Mouse (Mus musculus) forebrain, embryonic 10.5 days (tissue): ENCODE results near the gene Rsph3a. TPM values are rescaled to one million over a fixed set of nuclear protein-coding genes. Genes with fewer than 3 reads are reported as not detected.
"Not testable (repeated sequence)": the region's sequence is repeated elsewhere in the genome, so short reads cannot be mapped to it uniquely, and the experiment has no call there.

Experiments
- DNase-seq: peaks from one replicate; pipeline ENCODE4 v3.0.0-alpha.2; 2017; ENCODE audit warnings: low spot score; ENCODE audit errors: extremely low spot score
- H3K27ac ChIP-seq: fragments of 300-500 bp; sonication (generic); 2 replicates; pipeline ENCODE4 v1.5.1; 2016; ENCODE audit warnings: mild to moderate bottlenecking
- H3K27me3 ChIP-seq: fragments of 300-500 bp; sonication (generic); 2 replicates; pipeline ENCODE4 v1.6.1; 2016; ENCODE audit warnings: mild to moderate bottlenecking; ENCODE audit not compliant: poor library complexity, severe bottlenecking
- H3K36me3 ChIP-seq: fragments of 300-500 bp; sonication (generic); replicated peaks from 2 replicates; pipeline ENCODE4 v1.6.1; 2016; ENCODE audit warnings: mild to moderate bottlenecking, moderate library complexity
- H3K4me1 ChIP-seq: fragments of 300-500 bp; sonication (generic); 2 replicates; pipeline ENCODE4 v1.6.1; 2016
- H3K4me3 ChIP-seq: fragments of 300-500 bp; sonication (generic); 2 replicates; pipeline ENCODE4 v1.5.1; 2016; ENCODE audit warnings: mild to moderate bottlenecking, moderate library complexity
- H3K9me3 ChIP-seq: fragments of 300-500 bp; sonication (generic); 2 replicates; pipeline ENCODE4 v1.6.1; 2016; ENCODE audit warnings: mild to moderate bottlenecking, moderate library complexity
- WGBS: fragments of 180-500 bp; shearing (Covaris S2); methylation state at CpG from one replicate; pipeline ENCODE4 v1.1.7; 2016; 5-methylcytosine and 5-hydroxymethylcytosine counted together
- polyA plus RNA-seq: library from polyadenylated mRNA; unstranded; fragments of >200 nt; fragmentation: Nextera tagmentation; extraction: Ambion mirVana; gene quantifications from 2 replicates; pipeline ENCODE4 v1.2.1, GENCODE M21; 2016

Gene Rsph3a
- polyA plus RNA-seq, 1 experiment from 2014 or later: 59.7 TPM

- Histone ChIP-seq H3K9me3 (no peaks in the 10 kb centered on the region), H3K27me3 (no peaks in the 10 kb centered on the region), H3K36me3 (no peaks in the 10 kb centered on the region), H3K4me1 (peaks cover under 1% of the 10 kb centered on the region), H3K27ac (no peak overlapping the region), H3K4me3 (no peak overlapping the region)
- no peak for DNase-seq
- WGBS: 77% methylated on average over 8 of the region's 8 CpGs
Observed at GRCm38 (mm10) chr17:7939640-7940039, 5.8 kb upstream of the Rsph3a start.

- H3K9me3 ChIP-seq, H3K27me3 ChIP-seq, DNase-seq, H3K4me1 ChIP-seq, H3K36me3 ChIP-seq: not testable (repeated sequence)
- Histone ChIP-seq H3K27ac (peak overlapping the region; percentile 88), H3K4me3 (peak overlapping the region; percentile 60)
- under 1% methylated on average over 20 of the region's 27 CpGs for WGBS
Observed at GRCm38 (mm10) chr17:7946053-7946627, 726 bp downstream of the Rsph3a start.

GRCm38 (mm10) chr17:7951333-7951732 is 5.9 kb downstream of the Rsph3a start:
- not testable (repeated sequence) for H3K27me3 ChIP-seq, DNase-seq, H3K9me3 ChIP-seq, H3K27ac ChIP-seq, H3K4me1 ChIP-seq, H3K4me3 ChIP-seq
- H3K36me3 ChIP-seq: peaks cover 16% of the 10 kb centered on the region
- WGBS: no CpG with 5 or more reads among the region's 4 CpGs

DNA sequence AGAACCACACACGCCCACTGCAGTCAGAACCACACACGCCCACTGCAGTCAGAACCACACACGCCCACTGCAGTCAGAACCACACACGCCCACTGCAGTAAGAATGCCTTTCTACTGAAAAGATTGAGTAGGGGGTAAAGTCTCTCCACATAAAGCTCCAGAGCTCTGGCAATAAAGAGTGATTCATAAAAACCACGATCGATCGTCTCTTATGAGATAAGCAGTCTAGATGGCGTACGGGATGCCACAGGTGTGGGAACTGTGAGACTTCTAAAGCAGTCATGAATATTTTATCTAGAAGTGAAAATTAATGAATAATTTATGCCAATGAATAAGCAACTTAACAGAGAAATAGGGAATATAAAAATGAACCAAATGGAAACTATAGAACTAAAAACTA is 11.8 kb downstream of the Rsph3a start:
- not testable (repeated sequence) for H3K4me1 ChIP-seq, H3K27me3 ChIP-seq, H3K27ac ChIP-seq, DNase-seq, H3K4me3 ChIP-seq, H3K9me3 ChIP-seq
- WGBS: 96% methylated on average over 9 of the region's 9 CpGs
- peaks cover 17% of the 10 kb centered on the region for H3K36me3 ChIP-seq

- not testable (repeated sequence) for H3K27ac ChIP-seq, H3K9me3 ChIP-seq, H3K27me3 ChIP-seq, DNase-seq, H3K4me3 ChIP-seq, H3K36me3 ChIP-seq, H3K4me1 ChIP-seq
- WGBS: 84% methylated on average over 4 of the region's 4 CpGs
Observed at GRCm38 (mm10) chr17:7963333-7963732, 17.9 kb downstream of the Rsph3a start.

DNA sequence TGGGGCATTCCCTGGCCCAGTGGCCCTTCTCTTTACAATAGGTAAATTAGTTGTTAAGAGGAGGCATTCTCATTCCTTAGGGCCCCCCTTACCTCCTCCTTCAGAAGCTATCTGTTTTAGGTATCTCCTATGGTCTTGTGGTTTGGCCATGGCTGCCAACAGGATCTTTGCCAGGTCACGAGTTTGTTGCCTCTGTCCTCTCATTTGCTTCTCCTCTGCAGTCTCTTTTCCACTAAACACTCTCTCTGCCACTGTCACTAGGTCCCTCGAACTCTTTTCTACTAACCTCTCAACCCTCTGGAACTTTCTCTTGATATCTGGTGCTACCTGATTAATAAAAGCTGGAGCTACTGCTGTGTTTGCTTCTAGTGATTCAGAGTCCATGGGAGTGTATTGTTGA is 19.0 kb downstream of the Rsph3a start:
- not testable (repeated sequence) for DNase-seq, H3K27ac ChIP-seq, H3K27me3 ChIP-seq, H3K4me1 ChIP-seq, H3K9me3 ChIP-seq, H3K4me3 ChIP-seq, H3K36me3 ChIP-seq
- 92% methylated on average over 2 of the region's 2 CpGs for WGBS

GRCm38 (mm10) chr17:7968490-7968889 is 23.1 kb downstream of the Rsph3a start:
- not testable (repeated sequence) for H3K4me1 ChIP-seq, H3K4me3 ChIP-seq, DNase-seq, H3K36me3 ChIP-seq, H3K9me3 ChIP-seq, H3K27me3 ChIP-seq, H3K27ac ChIP-seq
- WGBS: 94% methylated on average over 4 of the region's 5 CpGs

DNA sequence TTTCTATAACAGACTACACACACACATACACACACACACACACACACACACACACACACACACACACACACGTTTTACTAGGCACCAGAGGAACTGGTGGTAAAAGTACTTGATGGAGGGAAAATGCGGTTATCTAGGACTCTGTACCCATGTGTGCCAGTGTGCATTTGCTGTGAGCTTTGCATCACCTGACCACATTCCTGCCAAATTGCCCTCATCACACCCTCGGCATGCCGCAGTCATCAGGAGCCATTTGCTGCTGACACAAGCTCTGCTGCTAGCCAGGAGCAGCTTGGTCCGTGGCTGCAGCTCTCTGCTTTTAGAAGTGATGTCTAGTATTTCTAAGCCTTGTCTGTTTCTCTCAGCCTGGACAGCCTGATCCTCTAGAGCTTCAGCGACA is 24.4 kb downstream of the Rsph3a start:
- WGBS: 83% methylated on average over 2 of the region's 6 CpGs

GRCm38 (mm10) chr17:7983484-7983883 is 38.1 kb downstream of the Rsph3a start:
- not testable (repeated sequence) for H3K27me3 ChIP-seq, H3K4me3 ChIP-seq, H3K27ac ChIP-seq, DNase-seq, H3K4me1 ChIP-seq, H3K36me3 ChIP-seq, H3K9me3 ChIP-seq
- 87% methylated on average over 1 of the region's 2 CpGs for WGBS

More for the DNA sequence above, 24.4 kb downstream of the Rsph3a start:
- not testable (repeated sequence) for H3K9me3 ChIP-seq, DNase-seq, H3K4me3 ChIP-seq, H3K36me3 ChIP-seq, H3K27ac ChIP-seq, H3K27me3 ChIP-seq, H3K4me1 ChIP-seq

GRCm38 (mm10) chr17:7985597-7985996 is 40.2 kb downstream of the Rsph3a start:
- H3K27me3 ChIP-seq: not testable (repeated sequence)

GRCm38 (mm10) chr17:7987038-7987437 is 41.6 kb downstream of the Rsph3a start:
- H3K27ac ChIP-seq, H3K27me3 ChIP-seq, H3K9me3 ChIP-seq, H3K36me3 ChIP-seq, DNase-seq, H3K4me3 ChIP-seq, H3K4me1 ChIP-seq: not testable (repeated sequence)
- whole genome bisulfite sequencing: 90% methylated on average over 7 of the region's 7 CpGs

More at GRCm38 (mm10) chr17:7985597-7985996, 40.2 kb downstream of the Rsph3a start:
- H3K4me1 ChIP-seq, H3K36me3 ChIP-seq, H3K4me3 ChIP-seq, DNase-seq, H3K27ac ChIP-seq, H3K9me3 ChIP-seq: not testable (repeated sequence)
- 73% methylated on average over 4 of the region's 4 CpGs for WGBS

DNA sequence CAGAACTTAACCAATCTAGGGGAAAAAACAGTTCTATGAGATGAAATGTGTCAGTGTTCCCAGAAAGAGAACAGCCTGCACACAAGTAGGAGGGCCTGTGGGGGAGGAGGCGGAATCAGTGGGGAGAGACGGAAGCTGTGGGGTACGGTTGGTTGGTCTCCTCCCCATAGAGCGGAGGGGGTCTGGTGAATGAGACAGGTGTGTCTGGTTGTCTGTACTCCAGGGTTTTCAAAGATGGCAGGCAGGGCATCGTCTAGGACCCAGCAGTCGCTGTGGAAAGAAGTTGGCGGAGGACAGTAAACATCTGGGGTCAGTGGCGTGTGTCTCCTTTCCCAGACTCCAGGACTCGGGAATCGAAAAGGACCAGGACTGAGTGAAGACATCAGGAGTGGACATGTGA is 57.8 kb downstream of the Rsph3a start:
- WGBS: 90% methylated on average over 10 of the region's 10 CpGs

GRCm38 (mm10) chr17:8006771-8007170 is 61.4 kb downstream of the Rsph3a start:
- H3K27me3 ChIP-seq, H3K36me3 ChIP-seq, H3K4me1 ChIP-seq, DNase-seq, H3K4me3 ChIP-seq, H3K27ac ChIP-seq, H3K9me3 ChIP-seq: not testable (repeated sequence)
- 93% methylated on average over 1 of the region's 6 CpGs for WGBS

More for the DNA sequence above, 57.8 kb downstream of the Rsph3a start:
- not testable (repeated sequence) for H3K27me3 ChIP-seq, H3K27ac ChIP-seq, H3K4me3 ChIP-seq, H3K36me3 ChIP-seq, H3K9me3 ChIP-seq, H3K4me1 ChIP-seq, DNase-seq

DNA sequence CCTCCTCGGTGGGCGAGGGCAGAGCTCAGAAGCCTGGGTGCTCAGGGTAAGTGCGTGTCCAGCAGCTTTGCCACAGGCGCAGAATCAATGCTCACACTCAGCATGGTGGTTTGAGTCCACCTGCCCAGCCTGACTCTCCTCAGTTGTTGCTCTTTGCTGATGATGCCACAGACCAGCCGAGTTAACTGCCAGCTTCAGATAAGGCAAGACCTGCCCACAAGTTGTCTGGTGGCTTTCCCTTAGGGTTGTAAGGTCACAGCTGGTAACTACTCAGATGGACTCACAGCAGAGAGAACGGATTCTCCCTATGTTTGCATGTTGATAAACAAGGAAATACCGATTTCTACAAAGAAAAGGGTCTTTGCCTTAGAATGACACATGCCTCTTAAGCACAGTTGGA is 64.2 kb downstream of the Rsph3a start:
- not testable (repeated sequence) for H3K4me3 ChIP-seq, H3K27me3 ChIP-seq, H3K36me3 ChIP-seq, H3K9me3 ChIP-seq, DNase-seq, H3K4me1 ChIP-seq, H3K27ac ChIP-seq
- WGBS: 76% methylated on average over 6 of the region's 7 CpGs
